Mouse (Mus musculus): ENCODE data around the gene Csdc2. TPM values are rescaled to one million over a fixed set of nuclear protein-coding genes. Genes with fewer than 3 reads are reported as not detected.

Csdc2 gene
- polyA plus RNA-seq, 1 experiment from 2014 or later: 6.7 TPM

DNA sequence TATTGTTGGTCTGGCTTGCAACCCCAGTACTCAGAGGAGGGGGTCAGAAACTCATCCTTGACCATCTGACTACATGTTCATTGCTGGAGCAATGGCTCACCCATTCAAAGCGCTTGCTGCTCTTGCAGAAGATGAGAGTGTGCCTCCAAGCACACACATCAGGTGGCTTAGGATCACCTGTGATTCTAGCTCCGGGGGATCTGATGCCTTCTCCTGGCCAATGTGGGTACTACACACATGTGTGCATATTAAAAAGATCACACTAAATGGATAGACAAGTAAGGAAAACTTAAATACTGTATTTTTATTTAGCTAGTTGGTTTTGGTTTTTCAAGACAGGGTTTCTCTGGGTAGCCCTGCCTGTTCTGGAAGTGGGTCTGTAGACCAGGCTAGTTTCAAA is 4.5 kb downstream of the Csdc2 start:
- no peak overlapping the region for H3K4me2 ChIP-seq
- H3K27me3 ChIP-seq (ENCODE audit: control insufficient read depth, insufficient read depth, low read length): peaks cover 3% of the 10 kb centered on the region
- WGBS (ENCODE audit: insufficient replicate concordance): 76% methylated on average over 2 of the region's 2 CpGs
- no peak overlapping the region for H3K27ac ChIP-seq (ENCODE audit: low read depth, low read length)
- no peak overlapping the region for H3K9ac ChIP-seq (ENCODE audit: low read depth, low read length)
- ATAC-seq (replicated peaks; ENCODE audit: insufficient number of reproducible peaks, low FRiP score, low TSS enrichment): no peak
- H3K36me3 ChIP-seq (ENCODE audit: control insufficient read depth, insufficient read depth, low read length): no peaks in the 10 kb centered on the region
- peaks cover 15% of the 10 kb centered on the region for H3K4me1 ChIP-seq (ENCODE audit: control insufficient read depth, insufficient read depth, low read length)
- H3K9me3 ChIP-seq (replicated peaks; ENCODE audit: control insufficient read depth, low read length): no peaks in the 10 kb centered on the region
- H3K4me3 ChIP-seq (ENCODE audit: low read depth, low read length): no peak overlapping the region

DNA sequence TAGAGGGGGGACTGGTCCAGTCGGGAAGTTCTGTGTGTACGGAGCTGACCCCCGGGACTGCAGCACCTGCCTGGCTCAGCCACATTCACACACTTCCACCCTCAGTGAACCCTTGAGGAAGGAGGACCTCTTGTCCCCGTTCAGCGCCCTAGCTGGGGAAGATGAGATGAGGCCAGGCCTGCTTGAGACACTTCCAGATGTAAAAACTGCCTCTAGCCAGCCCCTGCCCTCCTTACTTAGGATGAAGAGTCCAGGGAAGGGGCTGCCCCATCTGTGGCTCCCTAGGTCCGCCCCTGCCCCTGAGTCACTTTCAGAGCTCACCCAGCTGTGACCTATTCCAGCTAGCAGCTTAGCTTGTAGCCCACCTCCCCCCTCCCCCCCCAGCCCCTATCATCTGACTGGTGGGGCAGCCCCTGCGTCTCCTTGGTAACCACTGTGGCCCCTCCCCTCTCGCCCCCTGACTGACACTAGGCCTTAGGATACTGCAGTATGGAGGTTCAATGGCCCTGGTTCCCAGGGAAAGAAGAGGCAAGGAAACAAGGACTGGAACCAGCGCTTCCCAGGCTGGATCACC is 6.7 kb downstream of the Csdc2 start:
- Histone ChIP-seq H3K4me1 (ENCODE audit: control insufficient read depth, insufficient read depth, low read length) (peaks cover 3% of the 10 kb centered on the region; the same call in 1 of the 2 replicates), H3K4me2 (no peak overlapping the region), H3K4me3 (ENCODE audit: low read depth, low read length) (no peak overlapping the region), H3K27me3 (ENCODE audit: control insufficient read depth, insufficient read depth, low read length) (no peaks in the 10 kb centered on the region), H3K27ac (ENCODE audit: low read depth, low read length) (no peak overlapping the region), H3K9ac (ENCODE audit: low read depth, low read length) (no peak overlapping the region), H3K36me3 (ENCODE audit: control insufficient read depth, insufficient read depth, low read length) (no peaks in the 10 kb centered on the region), H3K9me3 (replicated peaks; ENCODE audit: control insufficient read depth, low read length) (no peaks in the 10 kb centered on the region)
- no peak for ATAC-seq (replicated peaks; ENCODE audit: insufficient number of reproducible peaks, low FRiP score, low TSS enrichment)
- WGBS (ENCODE audit: insufficient replicate concordance): 20% methylated on average over 9 of the region's 9 CpGs

DNA sequence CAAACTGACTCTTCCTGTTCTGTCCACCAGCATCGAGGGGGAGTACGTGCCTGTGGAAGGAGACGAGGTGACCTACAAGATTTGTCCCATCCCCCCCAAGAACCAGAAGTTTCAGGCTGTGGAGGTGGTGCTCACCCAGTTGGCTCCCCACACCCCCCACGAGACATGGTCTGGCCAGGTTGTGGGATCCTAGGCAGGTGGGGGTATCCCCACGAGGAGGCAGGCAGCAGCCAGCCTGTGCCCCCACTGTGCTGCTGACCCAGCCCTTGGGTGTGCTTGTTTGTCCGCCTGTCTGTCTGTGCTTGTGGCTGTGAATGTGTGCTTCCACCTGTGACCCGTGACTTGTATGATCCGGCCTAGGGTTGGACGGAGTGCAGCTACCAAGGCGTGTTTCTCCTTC is 12.5 kb downstream of the Csdc2 start:
- Histone ChIP-seq H3K27me3 (ENCODE audit: control insufficient read depth, insufficient read depth, low read length) (no peaks in the 10 kb centered on the region), H3K4me2 (no peak overlapping the region), H3K36me3 (ENCODE audit: control insufficient read depth, insufficient read depth, low read length) (no peaks in the 10 kb centered on the region; the same call in 1 of the 2 replicates), H3K9ac (ENCODE audit: low read depth, low read length) (no peak overlapping the region), H3K4me1 (ENCODE audit: control insufficient read depth, insufficient read depth, low read length) (no peaks in the 10 kb centered on the region), H3K4me3 (ENCODE audit: low read depth, low read length) (no peak overlapping the region), H3K27ac (ENCODE audit: low read depth, low read length) (no peak overlapping the region), H3K9me3 (replicated peaks; ENCODE audit: control insufficient read depth, low read length) (no peaks in the 10 kb centered on the region)
- no peak for ATAC-seq (replicated peaks; ENCODE audit: insufficient number of reproducible peaks, low FRiP score, low TSS enrichment)
- 77% methylated on average over 10 of the region's 10 CpGs for WGBS (ENCODE audit: insufficient replicate concordance)

DNA sequence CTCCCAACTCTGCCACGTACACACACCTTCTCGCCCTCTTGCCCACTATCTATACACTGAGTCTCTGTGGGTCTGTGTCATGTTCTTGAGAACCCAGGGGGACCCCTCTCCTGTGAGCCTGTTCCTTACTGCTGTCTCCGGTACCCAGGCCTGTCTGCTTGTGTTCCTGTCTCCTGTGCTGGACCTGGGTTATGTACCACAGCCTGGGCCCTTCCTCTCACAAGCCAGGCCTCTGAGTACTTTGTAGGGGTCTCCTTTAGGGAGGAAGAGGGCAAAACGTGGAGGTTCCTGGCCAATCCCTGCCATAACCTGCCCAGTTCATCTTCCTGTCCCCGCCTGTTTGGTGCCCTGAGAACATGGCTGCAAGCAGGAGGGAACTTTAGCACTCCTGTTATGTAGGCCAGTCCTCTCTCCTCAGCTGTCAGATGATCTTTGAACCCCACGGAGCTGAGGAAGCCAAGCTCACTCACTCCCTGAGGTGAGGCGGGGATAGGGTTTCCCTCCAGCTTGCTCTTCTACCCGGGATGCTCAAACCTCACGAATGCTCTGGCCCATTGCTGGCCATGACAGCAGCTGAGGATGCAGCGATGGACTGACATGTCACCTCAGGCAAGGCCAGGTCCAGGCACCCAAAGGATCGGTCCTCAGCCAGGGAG is 13.0 kb downstream of the Csdc2 start:
- Histone ChIP-seq H3K9ac (ENCODE audit: low read depth, low read length) (no peak overlapping the region; the same call in 1 of the 2 replicates), H3K9me3 (replicated peaks; ENCODE audit: control insufficient read depth, low read length) (no peaks in the 10 kb centered on the region), H3K4me2 (no peak overlapping the region), H3K4me3 (ENCODE audit: low read depth, low read length) (no peak overlapping the region), H3K4me1 (ENCODE audit: control insufficient read depth, insufficient read depth, low read length) (no peaks in the 10 kb centered on the region), H3K27me3 (ENCODE audit: control insufficient read depth, insufficient read depth, low read length) (no peaks in the 10 kb centered on the region), H3K27ac (ENCODE audit: low read depth, low read length) (no peak overlapping the region), H3K36me3 (ENCODE audit: control insufficient read depth, insufficient read depth, low read length) (no peaks in the 10 kb centered on the region; the same call in 1 of the 2 replicates)
- 69% methylated on average over 11 of the region's 11 CpGs for WGBS (ENCODE audit: insufficient replicate concordance)
- no peak for ATAC-seq (replicated peaks; ENCODE audit: insufficient number of reproducible peaks, low FRiP score, low TSS enrichment)

DNA sequence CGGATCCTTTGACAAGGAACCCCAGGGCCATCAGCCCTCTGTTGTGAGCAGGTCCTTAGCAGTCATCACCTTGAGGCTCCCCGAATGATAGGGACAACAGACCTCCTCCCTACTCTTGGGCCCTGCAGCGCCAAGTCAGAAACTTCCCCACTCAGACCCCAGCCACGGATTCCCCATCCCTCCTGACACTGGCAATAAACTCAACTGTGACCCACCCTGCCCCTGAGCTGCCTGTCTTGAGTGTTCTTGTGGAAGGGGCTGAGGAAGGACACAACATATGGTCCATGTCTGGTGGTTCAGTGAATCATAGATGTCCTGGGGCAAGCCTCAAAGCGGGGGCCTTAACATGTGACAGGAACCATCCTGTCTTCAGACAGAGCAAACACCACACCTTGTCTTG is 14.2 kb downstream of the Csdc2 start:
- Histone ChIP-seq H3K27me3 (ENCODE audit: control insufficient read depth, insufficient read depth, low read length) (no peaks in the 10 kb centered on the region), H3K9ac (ENCODE audit: low read depth, low read length) (no peak overlapping the region), H3K4me2 (no peak overlapping the region), H3K36me3 (ENCODE audit: control insufficient read depth, insufficient read depth, low read length) (peaks cover 4% of the 10 kb centered on the region; the same call in 1 of the 2 replicates), H3K27ac (ENCODE audit: low read depth, low read length) (no peak overlapping the region), H3K4me1 (ENCODE audit: control insufficient read depth, insufficient read depth, low read length) (no peaks in the 10 kb centered on the region), H3K9me3 (replicated peaks; ENCODE audit: control insufficient read depth, low read length) (no peaks in the 10 kb centered on the region), H3K4me3 (ENCODE audit: low read depth, low read length) (no peak overlapping the region)
- ATAC-seq (replicated peaks; ENCODE audit: insufficient number of reproducible peaks, low FRiP score, low TSS enrichment): no peak
- WGBS (ENCODE audit: insufficient replicate concordance): 84% methylated on average over 5 of the region's 5 CpGs

DNA sequence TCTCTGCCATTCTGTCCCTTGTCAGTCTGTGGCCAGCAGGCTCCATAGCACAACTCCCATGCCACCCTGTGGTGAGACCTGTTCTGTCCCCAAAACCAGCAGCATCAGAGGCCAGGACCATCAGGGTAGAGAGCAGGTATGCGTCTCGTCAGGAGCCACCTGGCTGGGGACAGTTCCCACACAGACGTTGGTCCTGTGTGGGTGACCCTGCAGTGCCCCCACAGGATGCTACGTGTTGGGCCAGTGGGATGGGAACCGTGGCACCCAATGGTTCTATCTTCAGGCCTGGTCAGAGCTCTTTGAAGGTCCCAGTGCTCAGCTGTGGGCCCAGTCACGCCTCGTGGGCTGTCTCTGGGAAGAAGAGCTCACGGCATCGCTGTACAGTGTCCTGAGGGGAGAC is 14.6 kb downstream of the Csdc2 start:
- Histone ChIP-seq H3K9ac (ENCODE audit: low read depth, low read length) (no peak overlapping the region), H3K4me2 (no peak overlapping the region), H3K27me3 (ENCODE audit: control insufficient read depth, insufficient read depth, low read length) (no peaks in the 10 kb centered on the region), H3K4me1 (ENCODE audit: control insufficient read depth, insufficient read depth, low read length) (no peaks in the 10 kb centered on the region), H3K9me3 (replicated peaks; ENCODE audit: control insufficient read depth, low read length) (no peaks in the 10 kb centered on the region), H3K36me3 (ENCODE audit: control insufficient read depth, insufficient read depth, low read length) (peaks cover 4% of the 10 kb centered on the region; the same call in 1 of the 2 replicates), H3K4me3 (ENCODE audit: low read depth, low read length) (no peak overlapping the region), H3K27ac (ENCODE audit: low read depth, low read length) (no peak overlapping the region)
- 85% methylated on average over 9 of the region's 9 CpGs for WGBS (ENCODE audit: insufficient replicate concordance)
- no peak for ATAC-seq (replicated peaks; ENCODE audit: insufficient number of reproducible peaks, low FRiP score, low TSS enrichment)

DNA sequence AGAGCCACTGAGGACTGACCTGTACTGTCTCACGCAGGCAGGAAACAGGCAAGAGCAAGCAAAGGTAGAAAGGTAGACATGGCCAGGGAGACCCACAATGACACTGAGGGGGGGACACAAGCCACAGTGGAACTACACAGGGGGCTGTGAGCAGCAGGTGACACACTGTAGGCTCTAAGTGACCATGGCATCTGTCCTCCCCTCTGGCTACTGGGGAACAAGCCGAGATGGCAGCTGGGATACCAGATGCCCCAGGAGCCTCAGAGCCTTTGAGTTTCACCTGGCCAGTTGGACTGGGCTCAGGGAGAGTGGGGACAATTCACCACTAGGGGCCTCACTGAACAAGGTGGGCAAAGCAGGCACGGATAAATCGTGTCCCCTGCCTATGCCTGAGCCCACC is 15.8 kb downstream of the Csdc2 start:
- no peak overlapping the region for H3K4me3 ChIP-seq (ENCODE audit: low read depth, low read length)
- H3K4me1 ChIP-seq (ENCODE audit: control insufficient read depth, insufficient read depth, low read length): no peaks in the 10 kb centered on the region
- ATAC-seq (replicated peaks; ENCODE audit: insufficient number of reproducible peaks, low FRiP score, low TSS enrichment): no peak
- WGBS (ENCODE audit: insufficient replicate concordance): 82% methylated on average over 4 of the region's 4 CpGs
- peaks cover 4% of the 10 kb centered on the region; the same call in 1 of the 2 replicates for H3K36me3 ChIP-seq (ENCODE audit: control insufficient read depth, insufficient read depth, low read length)
- H3K9me3 ChIP-seq (replicated peaks; ENCODE audit: control insufficient read depth, low read length): no peaks in the 10 kb centered on the region
- no peak overlapping the region for H3K4me2 ChIP-seq
- H3K27ac ChIP-seq (ENCODE audit: low read depth, low read length): no peak overlapping the region
- no peak overlapping the region for H3K9ac ChIP-seq (ENCODE audit: low read depth, low read length)
- H3K27me3 ChIP-seq (ENCODE audit: control insufficient read depth, insufficient read depth, low read length): no peaks in the 10 kb centered on the region

DNA sequence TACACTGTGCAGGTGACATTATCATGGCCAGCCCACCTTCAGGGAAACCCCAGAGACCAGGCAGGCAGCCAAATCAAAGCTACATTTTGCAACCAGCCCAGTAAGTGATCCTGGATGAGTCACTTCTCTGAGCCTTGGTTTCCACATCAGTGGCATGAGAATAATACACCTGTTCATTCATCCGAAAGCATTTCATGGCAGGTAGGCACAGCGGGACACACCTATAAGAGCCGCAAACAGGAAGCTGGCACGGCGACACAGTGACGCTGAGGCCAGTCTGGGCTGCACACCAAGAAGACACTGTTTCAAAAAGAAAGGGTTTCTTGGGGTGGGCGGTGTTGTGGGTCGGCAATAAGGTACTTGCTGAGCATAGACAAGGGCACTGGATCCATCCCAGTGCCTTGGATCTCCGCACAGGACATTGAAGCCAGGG is 17.6 kb downstream of the Csdc2 start:
- Histone ChIP-seq H3K27ac (ENCODE audit: low read depth, low read length) (no peak overlapping the region), H3K27me3 (ENCODE audit: control insufficient read depth, insufficient read depth, low read length) (no peaks in the 10 kb centered on the region), H3K9ac (ENCODE audit: low read depth, low read length) (no peak overlapping the region), H3K9me3 (replicated peaks; ENCODE audit: control insufficient read depth, low read length) (no peaks in the 10 kb centered on the region), H3K4me2 (no peak overlapping the region), H3K4me1 (ENCODE audit: control insufficient read depth, insufficient read depth, low read length) (no peaks in the 10 kb centered on the region), H3K4me3 (ENCODE audit: low read depth, low read length) (no peak overlapping the region), H3K36me3 (ENCODE audit: control insufficient read depth, insufficient read depth, low read length) (peaks cover 4% of the 10 kb centered on the region; the same call in 1 of the 2 replicates)
- 95% methylated on average over 9 of the region's 9 CpGs for WGBS (ENCODE audit: insufficient replicate concordance)
- no peak for ATAC-seq (replicated peaks; ENCODE audit: insufficient number of reproducible peaks, low FRiP score, low TSS enrichment)

DNA sequence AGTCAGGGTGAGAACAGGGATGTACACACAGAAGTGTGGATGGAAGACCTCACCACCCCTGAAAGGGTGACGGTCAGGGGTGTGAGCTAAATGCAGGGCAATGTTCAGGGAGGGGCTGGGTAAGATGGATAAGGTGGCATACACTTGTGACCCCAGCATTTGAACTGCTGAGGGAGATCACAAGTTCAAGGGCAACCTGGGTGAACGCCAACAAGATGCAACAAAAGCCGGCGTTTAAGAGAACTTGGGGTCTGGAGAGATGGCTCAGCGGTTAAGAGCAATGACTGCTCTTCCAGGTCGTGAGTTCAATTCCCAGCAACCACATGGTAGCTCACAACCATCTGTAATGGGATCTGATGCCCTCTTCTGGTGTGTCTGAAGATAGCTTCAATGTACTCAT is 18.2 kb downstream of the Csdc2 start:
- no peak overlapping the region for H3K4me3 ChIP-seq (ENCODE audit: low read depth, low read length)
- no peak for ATAC-seq (replicated peaks; ENCODE audit: insufficient number of reproducible peaks, low FRiP score, low TSS enrichment)
- WGBS (ENCODE audit: insufficient replicate concordance): 88% methylated on average over 6 of the region's 6 CpGs
- H3K4me1 ChIP-seq (ENCODE audit: control insufficient read depth, insufficient read depth, low read length): 0 out of 2 replicates have a peak, but pooled peaks cover 1% of the 10 kb centered on the region
- no peak overlapping the region for H3K4me2 ChIP-seq
- peaks cover 4% of the 10 kb centered on the region; the same call in 1 of the 2 replicates for H3K36me3 ChIP-seq (ENCODE audit: control insufficient read depth, insufficient read depth, low read length)
- H3K27me3 ChIP-seq (ENCODE audit: control insufficient read depth, insufficient read depth, low read length): no peaks in the 10 kb centered on the region
- no peak overlapping the region for H3K27ac ChIP-seq (ENCODE audit: low read depth, low read length)
- no peak overlapping the region for H3K9ac ChIP-seq (ENCODE audit: low read depth, low read length)
- H3K9me3 ChIP-seq (replicated peaks; ENCODE audit: control insufficient read depth, low read length): no peaks in the 10 kb centered on the region

Measured in heart, embryonic 11.5 days (tissue).